Mouse (Mus musculus) thymus, postnatal 25 days (tissue): ENCODE measurements around the gene Tmem50b.
"Not testable (repeated sequence)": the region's sequence is repeated elsewhere in the genome, so short reads cannot be mapped to it uniquely, and the experiment has no call there.

Source experiments
- DNase-seq: peaks from one replicate; pipeline ENCODE4 v3.0.0; 2022

The Tmem50b gene

GRCm38 (mm10) chr16:91534888-91535287 is 62.7 kb downstream of the Tmem50b start:
- DNase-seq = no peak

- no peak for DNase-seq
Observed at GRCm38 (mm10) chr16:91534477-91534876, 63.1 kb downstream of the Tmem50b start.

- DNase-seq = peak; percentile 60
Observed at GRCm38 (mm10) chr16:91533097-91534001, 64.3 kb downstream of the Tmem50b start.

- DNase-seq = no peak
Observed at GRCm38 (mm10) chr16:91532429-91532828, 65.2 kb downstream of the Tmem50b start.

GRCm38 (mm10) chr16:91531856-91532255 is 65.7 kb downstream of the Tmem50b start:
- DNase-seq = no peak

- not testable (repeated sequence) for DNase-seq
Observed at GRCm38 (mm10) chr16:91530830-91531229, 66.8 kb downstream of the Tmem50b start.

GRCm38 (mm10) chr16:91528578-91528977 is 69.0 kb downstream of the Tmem50b start:
- DNase-seq = no peak

GRCm38 (mm10) chr16:91527500-91527899 is 70.1 kb downstream of the Tmem50b start:
- DNase-seq = no peak

- DNase-seq = no peak
Observed at GRCm38 (mm10) chr16:91527051-91527450, 70.5 kb downstream of the Tmem50b start.

- no peak for DNase-seq
Observed at GRCm38 (mm10) chr16:91526274-91526673, 71.3 kb downstream of the Tmem50b start.
